Mouse (Mus musculus): ENCODE data around the gene Smg1.

DNA sequence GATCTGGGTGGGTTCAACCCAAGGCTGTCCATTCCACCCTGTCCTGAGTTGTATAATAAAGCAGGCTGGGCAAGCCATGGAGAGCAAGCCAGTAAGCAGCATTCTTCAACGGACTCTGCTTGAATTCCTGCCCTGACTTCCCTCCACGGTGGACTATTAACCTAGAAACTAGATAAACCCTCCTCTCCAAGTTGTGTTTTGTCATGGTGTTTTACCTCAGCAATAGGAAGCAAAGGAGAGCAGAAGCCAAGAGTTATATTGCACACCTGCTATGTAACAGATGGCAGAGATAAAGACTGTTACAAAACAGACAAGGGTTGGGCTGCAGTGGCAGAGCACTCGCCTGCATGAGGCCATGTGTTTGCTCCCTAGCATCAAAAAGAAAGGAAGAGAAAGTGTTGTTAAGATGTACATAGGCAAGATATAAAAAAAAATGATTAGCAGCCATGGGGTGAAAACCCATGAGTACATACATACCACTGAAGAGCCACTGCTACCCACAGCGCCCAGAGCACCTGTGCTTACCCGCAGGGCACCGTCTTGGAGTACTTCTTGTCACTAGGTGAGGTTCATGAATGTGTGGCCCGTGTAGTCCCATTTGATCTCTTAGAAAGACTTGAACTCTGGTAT lies 16.3 kb upstream of the Smg1 start:
- TF ChIP-seq CTCF (IDR thresholded peaks at IDR 0.05; ENCODE audit: borderline replicate concordance, insufficient read depth, low read length) (no peak), POLR2A (IDR thresholded peaks at IDR 0.05; ENCODE audit: low read depth, low read length) (no peak)
